Mouse (Mus musculus) adrenal gland, adult 18-20 months (tissue): Measurements from ENCODE around the gene Sec1. TPM values are rescaled to one million over a fixed set of nuclear protein-coding genes. Genes with fewer than 3 reads are reported as not detected.
A peak's percentile ranks its signal among the peaks of the same experiment; 100 is the strongest.

Experiments used
- DNase-seq, 2 experiments: peaks; one replicate each; pipeline ENCODE4 v3.0.0; 2021 to 2022; ENCODE audit warnings: low spot score in 2 of 2
- total RNA-seq, 2 experiments: library from RNA; stranded (reverse); gene quantifications; 1 replicate in 1 of 2; 2 replicates in 1 of 2; pipeline ENCODE4 v1.2.3; 2021

Sec1 gene
- total RNA-seq, 2 experiments from 2014 or later = 0.23 to 0.35 TPM

DNA sequence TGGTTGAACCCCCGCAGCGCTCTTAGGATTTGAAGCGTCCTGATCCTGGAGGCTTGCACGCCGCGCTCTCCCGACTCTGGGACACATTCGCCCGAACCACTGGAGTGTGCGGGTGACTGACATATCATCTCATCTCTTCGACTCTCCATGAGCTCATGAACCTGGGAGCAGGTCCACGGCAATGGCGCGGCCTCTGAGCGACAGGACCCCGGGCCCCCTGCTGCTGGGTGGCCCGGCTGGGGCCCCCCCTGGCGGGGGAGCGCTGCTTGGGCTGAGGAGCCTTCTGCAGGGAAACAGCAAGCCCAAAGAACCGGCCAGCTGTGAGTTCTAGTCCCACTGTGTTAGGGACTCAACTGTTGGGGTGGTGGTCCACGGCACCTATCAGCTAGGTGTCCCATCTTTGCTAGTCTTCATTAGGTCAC, 11.3 kb upstream of the Sec1 start:
- DNase-seq = no peak

- DNase-seq = peak; percentile 94 to 97
Observed at GRCm38 (mm10) chr7:45704730-45705442, 10.7 kb upstream of the Sec1 start, which contains the start of gene Dbp. Gene Dbp (plus strand): TSS chr7:45705088.

GRCm38 (mm10) chr7:45704046-45704559, 9.9 kb upstream of the Sec1 start:
- no peak for DNase-seq

DNA sequence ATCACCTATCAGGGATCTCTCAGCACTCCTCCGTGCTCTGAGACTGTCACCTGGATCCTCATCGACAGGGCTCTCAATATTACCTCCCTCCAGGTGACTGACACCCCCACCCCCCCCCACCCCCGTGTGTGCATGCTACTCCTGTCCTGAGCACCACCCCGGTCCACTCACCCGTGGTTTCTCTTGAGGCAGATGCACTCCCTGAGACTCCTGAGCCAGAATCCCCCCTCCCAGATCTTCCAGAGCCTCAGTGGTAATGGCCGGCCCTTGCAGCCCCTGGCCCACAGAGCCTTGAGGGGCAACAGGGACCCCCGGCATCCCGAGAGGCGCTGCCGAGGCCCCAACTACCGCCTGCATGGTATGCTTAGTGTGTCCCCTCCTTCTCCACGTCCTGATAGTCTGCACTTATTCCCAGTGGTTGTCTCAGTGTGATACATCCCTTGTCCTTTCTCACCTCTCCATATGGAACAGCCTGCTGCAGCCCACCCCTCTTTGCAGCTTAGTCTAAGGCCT, 9.4 kb upstream of the Sec1 start:
- DNase-seq = no peak

GRCm38 (mm10) chr7:45702809-45703520, 8.8 kb upstream of the Sec1 start:
- no peak for DNase-seq

GRCm38 (mm10) chr7:45702316-45702715, 8.1 kb upstream of the Sec1 start:
- no peak for DNase-seq

- no peak for DNase-seq
Observed at GRCm38 (mm10) chr7:45701607-45702006, 7.4 kb upstream of the Sec1 start.

DNA sequence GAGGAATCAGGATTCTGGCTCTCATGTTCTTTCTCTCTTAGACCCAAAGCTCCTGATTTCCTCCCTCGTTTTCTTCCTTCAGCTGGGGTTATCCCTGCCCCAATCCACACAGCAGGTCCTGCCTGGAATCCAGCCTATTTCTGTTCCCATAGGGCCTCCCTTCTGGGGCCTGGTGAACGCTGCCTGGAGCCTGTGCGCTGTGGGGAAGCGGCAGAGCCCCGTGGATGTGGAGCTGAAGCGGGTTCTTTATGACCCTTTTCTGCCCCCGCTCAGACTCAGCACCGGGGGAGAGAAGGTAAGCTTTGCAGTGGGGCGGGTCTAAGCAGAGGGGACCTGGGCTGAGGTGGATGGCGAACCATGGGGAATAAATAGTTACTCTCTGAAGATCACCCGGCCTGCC, 6.9 kb upstream of the Sec1 start:
- DNase-seq = no peak

- DNase-seq = no peak
Observed at GRCm38 (mm10) chr7:45700301-45701015, 6.3 kb upstream of the Sec1 start.

DNA sequence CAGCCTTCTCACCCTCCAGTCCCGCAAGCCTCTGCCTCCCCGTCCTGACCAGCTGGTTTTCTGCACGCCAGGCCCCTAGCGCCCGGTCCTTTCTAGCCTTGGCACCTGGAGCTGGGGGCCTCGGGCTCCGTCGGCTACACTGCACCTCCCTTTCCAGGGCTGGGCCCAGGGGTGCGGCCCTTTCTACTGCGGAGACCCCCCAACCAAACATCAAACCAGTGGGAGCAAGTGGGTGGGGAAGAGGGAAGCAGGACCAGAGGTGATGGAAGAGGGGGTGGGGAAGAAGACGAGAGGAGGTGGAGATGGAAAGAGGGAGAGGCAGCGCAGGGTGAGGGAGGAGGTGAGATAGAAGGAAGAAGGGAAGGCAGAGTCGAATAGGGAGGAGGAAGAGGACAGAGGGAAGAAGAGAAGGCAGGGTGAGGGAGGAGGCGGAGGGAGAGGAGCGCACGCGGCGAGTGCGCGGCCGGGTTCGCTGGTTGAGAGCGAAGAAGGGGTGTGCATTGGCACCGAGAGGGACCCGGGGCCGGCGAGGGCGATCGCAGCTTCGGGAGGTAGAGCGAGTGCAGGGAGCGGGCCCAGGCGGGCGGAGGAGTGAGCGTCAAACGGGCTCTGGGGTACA, 5.4 kb upstream of the Sec1 start, which contains the start of gene Car11:
Gene Car11, plus strand, starts transcription at position 321 of the 619 bp plus-strand sequence.
- no peak for DNase-seq

- no peak for DNase-seq
Observed at GRCm38 (mm10) chr7:45697894-45698293, 3.7 kb upstream of the Sec1 start.

GRCm38 (mm10) chr7:45695098-45695497, 896 bp upstream of the Sec1 start:
- no peak for DNase-seq

GRCm38 (mm10) chr7:45692364-45692763, 1.8 kb downstream of the Sec1 start:
- no peak for DNase-seq

DNA sequence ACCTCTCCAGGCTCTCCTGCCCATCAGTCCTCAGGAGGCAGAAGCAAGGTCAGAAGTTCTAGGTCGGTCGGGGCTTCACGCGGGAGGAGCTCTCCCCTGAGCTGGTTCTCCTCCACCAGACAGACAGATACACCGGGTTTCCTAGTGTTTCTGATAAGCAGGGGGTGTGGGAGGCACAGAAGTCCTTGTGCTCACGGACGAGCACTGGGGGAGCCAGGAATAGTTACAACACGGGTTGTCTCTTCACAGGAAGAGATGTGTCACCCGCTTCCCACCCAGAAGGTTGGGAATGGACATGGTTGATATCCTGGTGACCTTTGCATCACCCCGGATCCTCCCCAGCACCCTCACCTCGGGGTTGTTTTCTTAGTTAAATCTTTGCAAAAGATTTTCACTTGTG, 4.4 kb downstream of the Sec1 start:
- DNase-seq = no peak

GRCm38 (mm10) chr7:45689099-45689498, 5.1 kb downstream of the Sec1 start:
- DNase-seq = no peak

- no peak for DNase-seq
Observed at GRCm38 (mm10) chr7:45686841-45687240, 7.4 kb downstream of the Sec1 start.

DNA sequence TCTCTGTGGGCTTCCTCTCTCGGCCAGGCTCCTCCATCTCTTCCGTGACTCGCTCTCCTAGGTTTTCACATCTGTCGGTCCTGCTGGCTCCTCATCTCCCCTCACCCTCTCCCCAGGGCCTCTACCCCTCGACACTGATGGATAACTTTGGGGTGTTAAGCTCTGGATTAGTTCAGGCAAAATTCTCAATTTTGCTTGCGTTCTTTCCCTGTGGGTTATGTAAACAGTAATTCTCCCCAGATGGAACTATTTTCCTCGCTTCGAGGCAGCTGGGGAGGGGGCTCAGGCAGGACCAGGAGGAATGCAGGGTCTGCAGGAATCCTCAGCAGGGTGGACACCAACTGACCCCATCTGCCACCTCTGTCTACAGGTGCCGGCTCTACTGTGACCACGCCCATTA, 8.4 kb downstream of the Sec1 start:
- DNase-seq = no peak

DNA sequence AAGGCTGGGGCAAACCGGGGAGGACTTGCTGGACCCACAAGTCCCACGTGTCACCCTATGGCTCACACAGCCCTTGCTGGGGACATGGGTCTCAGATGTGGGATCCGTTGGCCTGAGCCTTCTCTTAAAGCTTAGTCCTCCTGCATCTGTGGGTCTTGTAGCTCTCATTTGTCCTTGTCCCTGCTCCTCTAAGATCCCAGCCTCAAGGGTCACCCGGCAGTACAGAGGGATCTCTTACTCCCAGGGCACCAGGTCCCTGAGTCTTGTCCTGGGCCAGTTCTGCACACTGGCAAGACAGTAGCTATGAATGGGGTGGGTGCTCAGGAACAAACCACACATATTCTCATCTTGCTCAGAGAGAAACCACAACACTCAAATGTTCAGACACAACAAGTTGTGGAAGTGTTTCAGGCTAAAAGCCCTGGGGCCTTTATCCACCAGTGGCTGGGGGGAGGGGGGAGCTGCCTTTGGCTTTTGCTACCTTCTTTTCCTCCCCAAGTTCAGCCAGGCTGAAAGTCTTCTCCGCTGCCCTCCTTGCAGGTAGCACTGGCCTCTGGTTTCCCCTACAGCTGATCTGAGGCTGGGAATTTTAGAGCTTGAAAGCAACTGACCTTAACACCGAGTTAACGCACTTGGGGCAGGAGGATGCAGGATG, 10.7 kb downstream of the Sec1 start, which contains the start of gene Ntn5:
Gene Ntn5, plus strand, starts transcription at position 627 of the 655 bp plus-strand sequence.
- DNase-seq = no peak

DNA sequence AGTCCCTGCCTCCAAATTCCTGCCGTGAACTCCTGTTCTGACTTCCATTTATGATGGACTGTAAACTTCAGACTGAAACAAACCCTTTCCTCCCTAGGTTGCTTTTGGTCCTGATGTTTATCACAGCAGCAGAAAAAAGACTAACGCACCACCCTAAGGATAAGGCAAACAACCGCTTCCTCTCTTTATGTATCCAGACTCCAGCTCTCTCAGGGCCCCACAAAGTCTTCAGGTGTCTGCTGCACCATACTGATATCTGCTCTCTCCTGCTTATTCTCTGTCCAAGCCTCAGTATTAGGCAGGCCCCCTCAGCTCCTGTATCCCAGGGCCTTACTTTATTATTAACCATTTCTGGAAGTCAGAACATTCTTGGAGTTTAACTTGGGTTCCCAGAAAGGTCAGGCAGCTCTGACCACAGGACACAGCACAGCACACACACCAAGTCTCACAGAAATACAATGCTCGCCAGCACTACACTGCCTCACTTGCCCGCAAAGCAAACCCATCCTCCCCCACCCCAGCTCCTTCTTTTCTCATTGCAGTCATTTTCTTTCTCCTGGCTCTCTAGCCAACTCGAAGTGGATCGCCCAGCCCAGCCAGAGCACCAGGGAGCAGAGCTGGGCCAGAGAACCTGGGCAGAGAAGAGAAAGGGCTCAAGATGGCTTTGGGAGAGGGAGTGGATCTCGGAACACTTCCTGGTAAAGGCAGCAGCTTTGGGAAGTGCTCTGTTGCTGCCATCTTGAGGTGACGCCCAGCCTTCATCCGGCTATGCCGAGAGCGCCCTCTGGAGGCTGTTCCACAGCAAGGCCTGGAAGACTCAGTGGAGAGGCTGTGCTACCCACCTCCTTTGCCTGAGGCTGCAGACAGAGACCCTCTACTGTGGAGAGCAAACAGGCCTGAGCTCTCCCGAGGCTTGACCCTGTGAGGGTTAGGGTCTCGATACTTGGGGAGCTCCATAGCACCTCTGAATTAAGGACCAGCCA, 11.8 kb downstream of the Sec1 start:
- peak; percentile 85 to 90 for DNase-seq
